17 mouse cellular contexts compared by ENCODE assay signal in genomic region chr16:63674426-63674825, GRCm38 (mm10).
DNase-seq lines count a peak whose midpoint lies in the region; ATAC-seq lines count a peak whose summit lies in the region.
"Had no signal": no experiment of that assay in that cellular context is flagged by ENCODE, and none has a peak within 500 bp of the region (broad histone marks: within the 10 kb centered on the region; RNA-seq: fewer than 3 reads in every experiment).

No protein-coding gene starts in this region.

- intact Hi-C loops in left cerebral cortex, postnatal 14 days (cut with DNase I) = no loop called here

- no peaks in the 10 kb centered on the region for H3K27me3 ChIP-seq in embryonic facial prominence, embryonic 11.5 days (ENCODE audit: control insufficient read depth, insufficient read depth, low read length)
- H3K27me3 ChIP-seq in embryonic facial prominence, embryonic 10.5 days (replicated peaks; ENCODE audit: low read depth, poor library complexity, severe bottlenecking) = no peaks in the 10 kb centered on the region
- no peaks in the 10 kb centered on the region for H3K27me3 ChIP-seq in forebrain, embryonic 14.5 days (replicated peaks; ENCODE audit: control insufficient read depth, insufficient read depth, low read length)
- H3K27me3 ChIP-seq: embryonic facial prominence, embryonic 15.5 days; stomach, embryonic 15.5 days had no signal

- no peaks in the 10 kb centered on the region for H3K4me1 ChIP-seq in embryonic facial prominence, embryonic 11.5 days (ENCODE audit: control insufficient read depth, insufficient read depth, low read length)
- H3K4me1 ChIP-seq in embryonic facial prominence, embryonic 10.5 days = no peaks in the 10 kb centered on the region; the same call in 1 of the 2 replicates
- H3K4me1 ChIP-seq in forebrain, embryonic 14.5 days (ENCODE audit: control insufficient read depth, insufficient read depth, low read length) = no peaks in the 10 kb centered on the region
- H3K4me1 ChIP-seq: embryonic facial prominence, embryonic 15.5 days; stomach, embryonic 15.5 days had no signal

- no peak for ATAC-seq in embryonic facial prominence, embryonic 11.5 days (replicated peaks; ENCODE audit: insufficient number of reproducible peaks, low FRiP score, low TSS enrichment, low read depth)
- ATAC-seq in forebrain, embryonic 14.5 days = peak; percentile 83
- ATAC-seq: hindbrain, postnatal 0 days had no signal

- no peaks in the 10 kb centered on the region for H3K36me3 ChIP-seq in embryonic facial prominence, embryonic 11.5 days (replicated peaks; ENCODE audit: control insufficient read depth, insufficient read depth, low read depth, low read length)
- H3K36me3 ChIP-seq in embryonic facial prominence, embryonic 10.5 days (replicated peaks) = no peaks in the 10 kb centered on the region
- H3K36me3 ChIP-seq in forebrain, embryonic 14.5 days (ENCODE audit: control insufficient read depth, insufficient read depth, low read length) = no peaks in the 10 kb centered on the region
- H3K36me3 ChIP-seq: embryonic facial prominence, embryonic 15.5 days; stomach, embryonic 15.5 days had no signal

- no peak overlapping the region for H3K4me3 ChIP-seq in embryonic facial prominence, embryonic 11.5 days (ENCODE audit: low read depth, low read length)
- no peak overlapping the region for H3K4me3 ChIP-seq in embryonic facial prominence, embryonic 10.5 days
- H3K4me3 ChIP-seq in forebrain, embryonic 14.5 days (ENCODE audit: low read depth, low read length) = no peak overlapping the region
- H3K4me3 ChIP-seq: embryonic facial prominence, embryonic 15.5 days; stomach, embryonic 15.5 days had no signal

- DNase-seq in embryonic facial prominence, embryonic 11.5 days (ENCODE audit: low spot score) = peak; percentile 21
- no peak for DNase-seq in embryonic facial prominence, embryonic 10.5 days (ENCODE audit: low spot score)
- DNase-seq in 3T3-L1 (ENCODE audit: low read depth, low spot score) = peak; percentile 6
- DNase-seq in cerebellum, adult 9-11 months = peak; percentile 23
- DNase-seq in forebrain, embryonic 14.5 days (ENCODE audit: low spot score) = peak; percentile 65
- no peak for DNase-seq in kidney, postnatal 36 days
- no peak for DNase-seq in left cerebral cortex, postnatal 14 days (ENCODE audit: low spot score in 2 of 2)
- no peak for DNase-seq in adrenal gland, adult 2 months
- DNase-seq: B cell, adult 2 months; gastrocnemius, postnatal 36 days; kidney, adult 8-10 months; kidney, postnatal 4 days had no signal

- H3K27ac ChIP-seq in embryonic facial prominence, embryonic 11.5 days (replicated peaks; ENCODE audit: low read depth, low read length) = no peak overlapping the region
- H3K27ac ChIP-seq in embryonic facial prominence, embryonic 10.5 days (replicated peaks) = no peak overlapping the region
- H3K27ac ChIP-seq in forebrain, embryonic 14.5 days (ENCODE audit: low read depth, low read length) = no peak overlapping the region
- H3K27ac ChIP-seq: embryonic facial prominence, embryonic 15.5 days; hindbrain, postnatal 0 days; stomach, embryonic 15.5 days had no signal

- no peak overlapping the region for H3K4me2 ChIP-seq in embryonic facial prominence, embryonic 11.5 days (ENCODE audit: low read depth, low read length)
- H3K4me2 ChIP-seq in forebrain, embryonic 14.5 days (ENCODE audit: low read length) = no peak overlapping the region
- H3K4me2 ChIP-seq: embryonic facial prominence, embryonic 15.5 days; heart, embryonic 11.5 days; midbrain, embryonic 11.5 days; stomach, embryonic 15.5 days had no signal

- no peak overlapping the region for H3K9ac ChIP-seq in embryonic facial prominence, embryonic 11.5 days (replicated peaks; ENCODE audit: low read length)
- no peak overlapping the region for H3K9ac ChIP-seq in forebrain, embryonic 14.5 days (ENCODE audit: low read length)
- H3K9ac ChIP-seq: embryonic facial prominence, embryonic 15.5 days; stomach, embryonic 15.5 days had no signal

- WGBS in embryonic facial prominence, embryonic 11.5 days = 44% methylated on average over 1 of the region's 1 CpGs
- 41% methylated on average over 1 of the region's 1 CpGs for WGBS in embryonic facial prominence, embryonic 10.5 days
- 0% methylated on average over 1 of the region's 1 CpGs for WGBS in forebrain, embryonic 14.5 days

- H3K9me3 ChIP-seq in embryonic facial prominence, embryonic 11.5 days (replicated peaks; ENCODE audit: control insufficient read depth, low read length) = no peaks in the 10 kb centered on the region
- H3K9me3 ChIP-seq in embryonic facial prominence, embryonic 10.5 days = no peaks in the 10 kb centered on the region
- H3K9me3 ChIP-seq in forebrain, embryonic 14.5 days (replicated peaks; ENCODE audit: control insufficient read depth, low read length) = no peaks in the 10 kb centered on the region
- H3K9me3 ChIP-seq: embryonic facial prominence, embryonic 15.5 days; stomach, embryonic 15.5 days had no signal

Comparison
In these comparisons a context has a peak if more than half of its experiments do, and no peak if none do; other contexts are left out.
1. DNase-seq: peak in embryonic facial prominence, embryonic 11.5 days (single experiment), 3T3-L1 (single experiment), cerebellum, adult 9-11 months (single experiment) and forebrain, embryonic 14.5 days (single experiment); none in embryonic facial prominence, embryonic 10.5 days (single experiment), kidney, postnatal 36 days (0 of 2), left cerebral cortex, postnatal 14 days (0 of 2) and adrenal gland, adult 2 months (single experiment).